Mouse (Mus musculus): ENCODE results near the gene Prickle2.

DNA sequence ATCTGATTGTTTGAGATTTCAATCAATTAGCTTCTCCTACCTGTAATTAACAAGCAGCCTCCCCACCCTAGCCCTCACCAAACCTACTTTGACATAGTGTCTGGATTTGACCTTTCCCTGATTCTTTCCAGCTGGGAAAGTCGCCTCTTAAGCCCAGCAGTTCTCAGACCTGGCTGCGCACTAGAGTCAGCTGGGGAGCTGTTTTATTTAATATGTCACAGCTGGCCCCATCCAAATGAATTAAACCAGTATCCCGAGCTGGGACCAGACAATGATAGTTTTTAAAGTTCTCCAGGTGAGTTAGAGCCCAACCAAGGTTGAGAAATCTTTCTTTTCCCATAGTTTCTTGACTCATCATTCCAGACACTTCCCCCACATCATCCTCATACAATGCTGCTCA is 9.9 kb upstream of the Prickle2 start:
- TF ChIP-seq CTCF (IDR thresholded peaks at IDR 0.05; ENCODE audit: insufficient read depth, low read length) (no peak), POLR2A (IDR thresholded peaks at IDR 0.05; ENCODE audit: borderline replicate concordance, extremely low read depth, low read depth, low read length) (no peak)

Measured in lung, adult 2 months (tissue).